Mouse (Mus musculus): Measurements from ENCODE around the gene Atp6v0a4. TPM values are rescaled to one million over a fixed set of nuclear protein-coding genes. Genes with fewer than 3 reads are reported as not detected.
A peak's percentile ranks its signal among the peaks of the same experiment; 100 is the strongest.

Atp6v0a4 gene
- total RNA-seq, 2 experiments from 2014 or later = 1.7 to 2.0 TPM

DNA sequence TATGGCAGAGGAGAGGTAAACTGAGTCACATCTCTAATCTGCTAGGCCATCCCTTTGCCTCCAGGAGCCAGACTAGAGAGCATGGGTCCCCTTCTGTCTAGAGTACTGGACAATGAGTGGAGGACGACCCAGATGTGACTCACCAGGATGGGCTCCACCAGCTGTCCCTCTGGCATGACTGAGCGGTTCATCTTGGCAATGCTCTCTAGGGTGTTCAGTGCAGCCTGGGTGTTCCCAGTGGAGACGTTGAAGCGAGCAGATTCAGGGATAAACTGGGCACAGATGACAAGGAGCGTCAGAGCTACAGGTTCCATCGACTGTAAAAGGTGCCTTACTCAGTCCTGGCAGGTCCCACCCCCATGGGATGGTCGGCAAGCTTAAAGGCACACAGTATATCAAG is 103.0 kb downstream of the Atp6v0a4 start:
- no peak for DNase-seq (ENCODE audit: low spot score in 2 of 2)

DNA sequence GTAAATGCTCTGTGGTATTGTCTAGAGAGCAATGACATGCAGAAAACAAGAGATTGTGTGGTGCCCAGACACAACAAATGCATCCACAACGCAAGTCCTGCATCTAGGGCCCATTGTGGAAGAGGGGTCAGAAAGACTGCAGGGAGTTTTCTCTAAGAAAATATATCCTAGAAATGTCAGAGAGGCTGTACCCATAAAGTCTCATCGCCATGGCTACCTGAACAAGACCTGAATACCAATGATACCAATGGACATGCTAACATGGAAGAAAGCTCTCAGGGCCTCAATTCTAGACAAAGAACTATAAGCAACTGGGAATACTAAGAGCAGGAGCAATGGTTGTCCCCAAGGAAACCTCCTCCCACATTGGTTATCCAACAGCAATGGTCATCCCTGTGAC is 111.6 kb downstream of the Atp6v0a4 start:
- DNase-seq (ENCODE audit: low spot score in 2 of 2) = no peak

DNA sequence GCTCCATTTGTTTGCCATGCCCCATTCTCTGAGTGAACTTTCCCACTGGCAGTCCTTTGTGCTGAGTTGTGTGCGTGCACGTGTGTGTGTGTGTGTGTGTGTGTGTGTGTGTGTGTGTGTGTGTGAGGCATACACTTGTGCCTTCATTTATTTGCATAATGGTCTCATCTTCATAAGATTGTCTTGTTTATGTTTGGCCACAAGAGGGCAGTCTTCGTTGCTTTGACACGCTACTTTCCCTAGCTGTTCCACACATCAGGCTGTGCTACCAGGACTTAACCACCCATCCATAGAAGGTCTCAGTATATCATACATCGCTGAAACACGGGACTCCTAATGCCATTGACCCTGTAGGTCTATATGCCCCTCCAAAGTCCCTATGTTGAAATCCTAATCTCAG is 116.9 kb downstream of the Atp6v0a4 start:
- DNase-seq (ENCODE audit: low spot score in 2 of 2) = peak in 1 of 2 experiments; percentile 49

Other genes starting within 250 kb of the Atp6v0a4 start
- 1 to 10 TPM; 1.5 to 1.6 TPM for gene Svopl, start 77.6 kb downstream of the Atp6v0a4 start, total RNA-seq (2021)
- not detected for gene Tmem213, start 15.3 kb downstream of the Atp6v0a4 start, total RNA-seq (2021)
- gene D630045J12Rik, start 129.4 kb upstream of the Atp6v0a4 start, total RNA-seq (2021) = 1 to 10 TPM; 4.0 to 4.6 TPM
- gene Zc3hav1l, start 174.7 kb upstream of the Atp6v0a4 start, total RNA-seq (2021) = 10 to 100 TPM; 11.0 to 11.9 TPM
- 10 to 100 TPM; 15.9 to 17.0 TPM for gene Zc3hav1, start 230.0 kb upstream of the Atp6v0a4 start, total RNA-seq (2021)